Mouse (Mus musculus) adrenal gland, adult 10 weeks (tissue): Measurements from ENCODE around the gene Rbl1. TPM values are rescaled to one million over a fixed set of nuclear protein-coding genes. Genes with fewer than 3 reads are reported as not detected.

ENCODE experiments used
- polyA plus RNA-seq: library from polyadenylated mRNA; stranded (reverse); fragments of 350-450 nt; fragmentation: Illumina TruSeq; extraction: RNeasy Lipid Tissue Mini Kit (QIAGEN cat#74804); gene quantifications from one replicate; pipeline ENCODE4 v1.2.3, GENCODE M21; 2014; ENCODE audit warnings: low read depth, low replicate concordance

Gene Rbl1
- polyA plus RNA-seq: 16.3 TPM

DNA sequence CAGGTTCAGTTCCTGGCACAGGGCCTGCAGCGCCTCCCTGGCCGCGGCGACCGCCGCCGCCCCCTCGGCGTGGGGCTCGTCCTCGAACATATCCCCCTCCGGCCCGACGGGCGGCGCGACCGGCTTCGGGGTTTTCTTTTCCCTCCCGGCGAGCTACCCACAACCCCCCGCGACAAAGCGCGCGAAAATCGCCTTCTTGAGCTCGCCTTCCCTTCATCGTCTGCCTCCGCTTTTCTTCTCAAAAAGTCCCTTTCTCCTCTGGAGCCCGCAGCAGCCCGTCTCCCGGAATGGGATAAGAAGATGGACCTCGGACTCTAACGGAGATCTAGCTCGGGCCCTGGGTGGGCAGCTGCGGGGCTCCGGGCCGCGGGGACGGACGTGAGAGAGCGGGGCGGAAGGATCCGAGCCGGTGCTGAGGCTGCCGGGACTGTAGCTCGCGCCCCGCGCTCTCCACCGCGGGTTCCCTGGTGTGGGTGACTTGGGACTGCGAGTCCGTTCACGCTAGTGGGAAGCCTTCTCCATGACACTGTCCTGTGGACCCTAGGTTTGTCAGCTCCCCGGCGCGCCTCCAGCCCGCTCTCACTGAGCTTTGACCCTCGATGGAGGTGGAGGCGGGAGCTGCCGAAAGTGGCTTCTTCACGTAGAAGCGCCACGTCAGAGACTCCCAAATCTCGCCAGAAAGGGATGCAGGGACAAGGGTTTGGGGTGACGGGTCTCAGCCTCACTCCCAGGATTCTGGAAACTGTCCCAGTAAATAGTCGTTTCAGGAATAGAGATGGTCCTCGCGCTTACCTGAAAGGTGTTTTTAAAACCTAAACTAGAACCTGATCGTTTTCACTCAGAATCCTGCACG lies at the start of gene Rbl1:
Gene Rbl1, minus strand, starts transcription at position 169 of the 853 bp plus-strand sequence.

GRCm38 (mm10) chr2:157135014-157135413 lies 69.3 kb downstream of the Rbl1 start, which contains the start of gene Samhd1:
Gene Samhd1, minus strand, starts transcription at chr2:157135265.

Other genes with a start within 250 kb of the Rbl1 start
- gene Ndrg3, start 212.5 kb downstream of the Rbl1 start, polyA plus RNA-seq: 58.1 TPM
- gene Dsn1, start 197.4 kb downstream of the Rbl1 start, polyA plus RNA-seq: 9.6 TPM
- 2.6 TPM for gene Soga1, start 125.3 kb downstream of the Rbl1 start, polyA plus RNA-seq
- gene Tldc2, start 117.5 kb downstream of the Rbl1 start, polyA plus RNA-seq: not detected
- gene Samhd1, start 69.3 kb downstream of the Rbl1 start, polyA plus RNA-seq: 74.7 TPM
- 286 TPM for gene Rpn2, start 74.5 kb upstream of the Rbl1 start, polyA plus RNA-seq
- not detected for gene Mroh8, start 75.0 kb upstream of the Rbl1 start, polyA plus RNA-seq
- not detected for gene Ghrh, start 143.0 kb upstream of the Rbl1 start, polyA plus RNA-seq
- 6.6 TPM for gene Manbal, start 163.1 kb upstream of the Rbl1 start, polyA plus RNA-seq
- gene Src, start 213.9 kb upstream of the Rbl1 start, polyA plus RNA-seq: 0.93 TPM